Mouse (Mus musculus) natural killer cell, adult 2 months (primary cell): ENCODE results near the gene Prnd.

Experiments used
- DNase-seq, 2 experiments: peaks; one replicate each; pipeline ENCODE4 v3.0.0; 2022; ENCODE audit warnings: low spot score in 2 of 2

Gene Prnd

GRCm38 (mm10) chr2:131950598-131951095 is at the start of gene Prnd:
TSS of gene Prnd (plus strand) at chr2:131950861.
- DNase-seq, result peak; percentile 44 to 46

GRCm38 (mm10) chr2:131902423-131902822 is 48.2 kb upstream of the Prnd start:
- DNase-seq, result no peak

GRCm38 (mm10) chr2:131902867-131903266 is 47.8 kb upstream of the Prnd start:
- no peak for DNase-seq

- DNase-seq, result no peak
These were observed 45.6 kb upstream of the Prnd start for GRCm38 (mm10) chr2:131905025-131905424.

- DNase-seq, result no peak
These were observed 44.9 kb upstream of the Prnd start for GRCm38 (mm10) chr2:131905776-131906175.

GRCm38 (mm10) chr2:131906266-131906665 is 44.4 kb upstream of the Prnd start:
- no peak for DNase-seq

- DNase-seq, result no peak
These were observed 43.8 kb upstream of the Prnd start for GRCm38 (mm10) chr2:131906846-131907245.

GRCm38 (mm10) chr2:131907311-131907710 is 43.4 kb upstream of the Prnd start:
- no peak for DNase-seq

GRCm38 (mm10) chr2:131908351-131908861 is 42.3 kb upstream of the Prnd start:
- no peak for DNase-seq

GRCm38 (mm10) chr2:131908906-131909305 is 41.8 kb upstream of the Prnd start:
- no peak for DNase-seq

- peak; percentile 69 to 84 for DNase-seq
These were observed 40.7 kb upstream of the Prnd start, which contains the start of the genes Prnp and Prn for GRCm38 (mm10) chr2:131909683-131910572. TSS of gene Prnp (plus strand) at chr2:131909928. TSS of gene Prn (plus strand) at chr2:131909957.

GRCm38 (mm10) chr2:131910847-131911246 is 39.8 kb upstream of the Prnd start:
- DNase-seq, result no peak

GRCm38 (mm10) chr2:131911341-131911740 is 39.3 kb upstream of the Prnd start:
- no peak for DNase-seq

GRCm38 (mm10) chr2:131912526-131913258 is 38.0 kb upstream of the Prnd start:
- DNase-seq, result no peak

GRCm38 (mm10) chr2:131932275-131932902 is 18.3 kb upstream of the Prnd start:
- DNase-seq, result no peak

- DNase-seq, result no peak
These were observed 17.6 kb upstream of the Prnd start for GRCm38 (mm10) chr2:131933013-131933412.

- no peak for DNase-seq
These were observed 17.1 kb upstream of the Prnd start for GRCm38 (mm10) chr2:131933598-131933997.

GRCm38 (mm10) chr2:131934243-131934642 is 16.4 kb upstream of the Prnd start:
- no peak for DNase-seq

- no peak for DNase-seq
These were observed 15.1 kb upstream of the Prnd start for GRCm38 (mm10) chr2:131935390-131936105.

- no peak for DNase-seq
These were observed 14.3 kb upstream of the Prnd start for GRCm38 (mm10) chr2:131936410-131936809.
